Mouse (Mus musculus) forebrain, postnatal 0 days (tissue): ENCODE results near the gene Kdm2a. TPM values are rescaled to one million over a fixed set of nuclear protein-coding genes. Genes with fewer than 3 reads are reported as not detected.

Source experiments
- ATAC-seq: fragments of 200-750 bp; cut with Nextera tagmentation; 2 replicates; pipeline ENCODE4 v1.8.0; 2017; ENCODE audit warnings: mild to moderate bottlenecking, moderate library complexity
- DNase-seq: peaks from one replicate; pipeline ENCODE4 v3.0.0-alpha.2; 2015
- H3K27ac ChIP-seq: fragments of 300-500 bp; sonication (generic); 2 replicates; pipeline ENCODE4 v1.5.1; 2014; ENCODE audit warnings: low read depth, mild to moderate bottlenecking, antibody characterized with exemption, low read length, moderate library complexity, mixed read lengths
- H3K27me3 ChIP-seq: fragments of 300-500 bp; sonication (generic); 2 replicates; pipeline ENCODE4 v1.6.1; 2014; ENCODE audit warnings: mild to moderate bottlenecking, low read length, mixed read lengths; ENCODE audit not compliant: insufficient read depth
- H3K36me3 ChIP-seq: fragments of 300-500 bp; sonication (generic); 2 replicates; pipeline ENCODE4 v1.6.1; 2014; ENCODE audit warnings: mild to moderate bottlenecking, moderate library complexity; ENCODE audit not compliant: insufficient read depth
- H3K4me1 ChIP-seq: fragments of 300-500 bp; sonication (generic); 2 replicates; pipeline ENCODE4 v1.6.1; 2014; ENCODE audit warnings: antibody characterized with exemption; ENCODE audit not compliant: insufficient read depth
- H3K4me2 ChIP-seq: fragments of 300-500 bp; sonication (generic); 2 replicates; pipeline ENCODE4 v1.6.1; 2014; ENCODE audit warnings: low read depth, mild to moderate bottlenecking, moderate library complexity
- H3K4me3 ChIP-seq: fragments of 300-500 bp; sonication (generic); 2 replicates; pipeline ENCODE4 v1.5.1; 2014; ENCODE audit warnings: low read depth, low read length, mixed read lengths
- H3K9ac ChIP-seq: fragments of 300-500 bp; sonication (generic); 2 replicates; pipeline ENCODE4 v1.6.1; 2014; ENCODE audit warnings: mild to moderate bottlenecking
- H3K9me3 ChIP-seq: fragments of 300-500 bp; sonication (generic); 2 replicates; pipeline ENCODE4 v1.6.1; 2016; ENCODE audit warnings: low read length
- CTCF ChIP-seq: sonication (generic); IDR thresholded peaks from 2 replicates; pipeline ENCODE4 v1.5.1; 2016; ENCODE audit warnings: antibody characterized with exemption, control low read depth, low read depth
- WGBS: fragments of 180-500 bp; shearing (Covaris S2); extraction: QIAGEN DNeasy Blood & Tissue Kit; methylation state at CpG from one replicate; pipeline ENCODE4 v1.1.7; 2014; 5-methylcytosine and 5-hydroxymethylcytosine counted together
- polyA plus RNA-seq: library from polyadenylated mRNA; unstranded; fragments of >200 nt; fragmentation: Nextera tagmentation; extraction: Ambion mirVana; gene quantifications from 2 replicates; pipeline ENCODE4 v1.2.1, GENCODE M21; 2015
- total RNA-seq: library from RNA; depleted of rRNA; stranded (reverse); fragments of >200 nt; gene quantifications from 2 replicates; pipeline ENCODE4 v1.2.3, GENCODE M21; 2014

The Kdm2a gene
- total and polyA plus RNA-seq, 2 experiments from 2014 or later = 19.5 to 71.7 TPM

GRCm38 (mm10) chr19:4440222-4440621, 42.1 kb upstream of the Kdm2a start:
- Histone ChIP-seq H3K9ac (no peak overlapping the region), H3K36me3 (no peaks in the 10 kb centered on the region), H3K4me2 (no peak overlapping the region), H3K27ac (no peak overlapping the region), H3K4me3 (no peak overlapping the region), H3K27me3 (peaks cover 9% of the 10 kb centered on the region; the same call in 1 of the 2 replicates), H3K9me3 (no peaks in the 10 kb centered on the region), H3K4me1 (no peaks in the 10 kb centered on the region)
- WGBS = 10% methylated on average over 8 of the region's 8 CpGs
- no peak for TF ChIP-seq CTCF
- DNase-seq (no peak), ATAC-seq (no peak)

- Histone ChIP-seq H3K36me3 (no peaks in the 10 kb centered on the region), H3K4me1 (no peaks in the 10 kb centered on the region), H3K4me3 (peak within 1 kb of the TSS; percentile 41), H3K9ac (peak within 1 kb of the TSS; percentile 33; the same call in 1 of the 2 replicates), H3K4me2 (peak within 1 kb of the TSS; percentile 86), H3K27ac (no peak within 1 kb of the TSS), H3K9me3 (no peaks in the 10 kb centered on the region), H3K27me3 (peaks cover 9% of the 10 kb centered on the region; the same call in 1 of the 2 replicates)
- no peak for ATAC-seq
- WGBS = 0% methylated on average over 47 of the region's 51 CpGs
- peak; percentile 5 for DNase-seq
- TF ChIP-seq CTCF = no peak
Measured at GRCm38 (mm10) chr19:4439161-4439801, 41.2 kb upstream of the Kdm2a start, which contains the start of gene Rhod. Gene Rhod, minus strand, starts transcription at chr19:4439432.

- no peak for TF ChIP-seq CTCF
- H3K4me3 ChIP-seq = peak overlapping the region; percentile 41
- H3K27me3 ChIP-seq = peaks cover 9% of the 10 kb centered on the region; the same call in 1 of the 2 replicates
- DNase-seq (no peak), ATAC-seq (no peak)
- no peaks in the 10 kb centered on the region for H3K36me3 ChIP-seq
- WGBS = 8% methylated on average over 8 of the region's 8 CpGs
- H3K4me1 ChIP-seq = no peaks in the 10 kb centered on the region
- peak overlapping the region; percentile 33; the same call in 1 of the 2 replicates for H3K9ac ChIP-seq
- peak overlapping the region; percentile 86 for H3K4me2 ChIP-seq
- no peaks in the 10 kb centered on the region for H3K9me3 ChIP-seq
- H3K27ac ChIP-seq = no peak overlapping the region
Measured at GRCm38 (mm10) chr19:4438791-4439160, 40.7 kb upstream of the Kdm2a start.

- WGBS = 76% methylated on average over 6 of the region's 6 CpGs
- DNase-seq (no peak), ATAC-seq (no peak)
- H3K4me1 ChIP-seq = no peaks in the 10 kb centered on the region
- H3K4me2 ChIP-seq = no peak overlapping the region
- peaks cover 9% of the 10 kb centered on the region; the same call in 1 of the 2 replicates for H3K27me3 ChIP-seq
- no peak overlapping the region for H3K4me3 ChIP-seq
- no peak overlapping the region for H3K27ac ChIP-seq
- TF ChIP-seq CTCF = no peak
- no peaks in the 10 kb centered on the region for H3K36me3 ChIP-seq
- H3K9me3 ChIP-seq = no peaks in the 10 kb centered on the region
- H3K9ac ChIP-seq = no peak overlapping the region
Measured at GRCm38 (mm10) chr19:4437886-4438285, 39.8 kb upstream of the Kdm2a start.

GRCm38 (mm10) chr19:4436254-4436653, 38.2 kb upstream of the Kdm2a start:
- no peak for TF ChIP-seq CTCF
- no peak for ATAC-seq
- H3K4me2 ChIP-seq = no peak overlapping the region
- H3K27ac ChIP-seq = no peak overlapping the region
- H3K27me3 ChIP-seq = peaks cover 9% of the 10 kb centered on the region; the same call in 1 of the 2 replicates
- WGBS = 88% methylated on average over 3 of the region's 3 CpGs
- no peak overlapping the region for H3K9ac ChIP-seq
- H3K4me1 ChIP-seq = no peaks in the 10 kb centered on the region
- no peaks in the 10 kb centered on the region for H3K9me3 ChIP-seq
- no peak overlapping the region for H3K4me3 ChIP-seq
- no peak for DNase-seq
- H3K36me3 ChIP-seq = no peaks in the 10 kb centered on the region

GRCm38 (mm10) chr19:4434999-4435398, 36.9 kb upstream of the Kdm2a start:
- H3K27me3 ChIP-seq = no peaks in the 10 kb centered on the region
- H3K9me3 ChIP-seq = no peaks in the 10 kb centered on the region
- H3K27ac ChIP-seq = no peak overlapping the region
- no peak overlapping the region for H3K9ac ChIP-seq
- H3K4me2 ChIP-seq = no peak overlapping the region
- DNase-seq = no peak
- whole genome bisulfite sequencing = 88% methylated on average over 1 of the region's 1 CpGs
- H3K36me3 ChIP-seq = no peaks in the 10 kb centered on the region
- H3K4me3 ChIP-seq = no peak overlapping the region
- no peaks in the 10 kb centered on the region for H3K4me1 ChIP-seq
- no peak for TF ChIP-seq CTCF
- ATAC-seq = no peak

- Histone ChIP-seq H3K27me3 (no peaks in the 10 kb centered on the region), H3K4me3 (no peak overlapping the region), H3K4me1 (no peaks in the 10 kb centered on the region), H3K36me3 (no peaks in the 10 kb centered on the region), H3K9ac (no peak overlapping the region), H3K4me2 (no peak overlapping the region), H3K27ac (no peak overlapping the region), H3K9me3 (no peaks in the 10 kb centered on the region)
- TF ChIP-seq CTCF = no peak
- 58% methylated on average over 1 of the region's 1 CpGs for WGBS
- ATAC-seq (no peak), DNase-seq (no peak)
Measured at GRCm38 (mm10) chr19:4433756-4434155, 35.7 kb upstream of the Kdm2a start.
